Mouse (Mus musculus): ENCODE measurements at regions not wholly inside any gene's neighbourhood (a gene's known extent, or its start where the extent isn't known, plus 50 kb on each side); places are given as distances from the start of the nearest gene placed in this dataset.

DNA sequence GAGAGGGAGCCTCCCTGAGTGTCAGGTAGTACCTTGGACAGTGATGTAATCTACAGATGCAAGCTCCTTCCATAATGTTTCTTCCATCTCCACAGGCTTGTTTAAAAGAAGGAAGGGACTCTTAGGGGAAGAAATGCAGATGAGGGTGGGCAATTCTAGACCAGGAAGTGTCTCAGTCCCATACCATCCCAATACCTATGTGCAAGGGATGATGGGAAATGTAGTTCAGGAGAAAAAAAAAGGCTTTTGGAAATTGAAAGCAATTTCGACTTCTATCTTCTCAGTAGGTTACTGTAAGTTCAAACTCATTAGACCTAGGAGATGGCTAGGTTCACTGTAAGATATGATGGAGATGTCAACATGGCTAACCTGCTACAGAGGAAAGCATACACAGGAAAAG, 68.3 kb downstream of the Cd83 start:
- no peak for DNase-seq

DNA sequence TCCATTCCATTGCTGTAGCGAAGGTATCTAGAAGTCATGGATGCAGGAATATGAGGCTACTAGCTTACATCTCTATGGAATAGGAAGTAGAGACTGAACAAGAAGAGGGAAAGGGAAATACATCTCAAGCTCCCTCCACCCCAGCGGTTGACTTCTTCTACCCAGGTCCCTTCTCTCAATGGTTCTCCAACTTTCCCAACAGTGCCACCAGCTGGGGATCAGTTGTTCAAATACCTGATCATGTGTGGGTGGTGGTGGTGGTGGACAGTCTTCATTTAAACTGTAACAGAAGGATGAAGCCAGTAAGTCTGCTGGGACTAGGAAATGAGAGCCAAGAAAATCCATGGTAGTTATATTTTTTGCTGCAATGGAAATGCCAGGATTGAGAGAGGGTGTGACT, 70.4 kb downstream of the Cd83 start:
- DNase-seq: no peak

DNA sequence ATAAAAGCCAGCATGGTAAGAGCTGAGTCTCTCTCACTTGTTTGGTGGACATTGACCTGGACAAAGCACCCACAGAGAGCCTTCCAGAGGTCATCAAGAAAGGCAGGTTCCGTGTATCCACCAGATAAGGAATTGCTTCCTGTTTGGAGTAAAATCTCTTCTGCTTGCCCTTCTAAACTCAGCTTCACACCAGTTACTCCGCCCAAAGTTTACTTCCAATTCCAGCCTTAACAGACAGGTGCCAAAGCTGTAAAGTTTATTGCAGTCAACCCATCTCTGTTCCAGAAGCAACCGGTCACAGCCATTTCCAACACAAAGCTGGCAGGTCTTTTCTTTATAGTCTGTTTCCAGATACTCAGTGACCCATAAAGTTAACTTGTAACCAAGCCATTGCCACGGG, 76.4 kb downstream of the Cd83 start:
- DNase-seq: no peak

DNA sequence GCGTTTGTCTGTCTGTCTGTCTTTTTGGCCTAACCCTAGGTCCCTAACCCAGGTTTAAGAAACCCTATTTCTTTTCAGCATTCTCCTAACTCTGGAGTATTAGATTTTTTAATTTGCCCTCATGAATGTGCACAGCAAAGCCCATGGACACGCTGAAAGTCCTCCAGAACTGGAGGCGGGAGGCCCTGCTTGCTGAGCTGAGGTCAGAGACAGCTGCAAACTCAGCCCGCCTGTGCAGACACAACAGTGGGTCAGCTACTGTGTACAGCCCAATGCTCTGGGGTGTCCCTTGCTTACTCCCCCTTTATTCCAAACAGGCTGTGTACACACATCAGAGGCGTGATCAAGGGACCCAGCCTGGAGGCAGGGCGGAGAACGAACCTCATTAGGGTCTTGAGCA, 76.8 kb downstream of the Cd83 start:
- no peak for DNase-seq

DNA sequence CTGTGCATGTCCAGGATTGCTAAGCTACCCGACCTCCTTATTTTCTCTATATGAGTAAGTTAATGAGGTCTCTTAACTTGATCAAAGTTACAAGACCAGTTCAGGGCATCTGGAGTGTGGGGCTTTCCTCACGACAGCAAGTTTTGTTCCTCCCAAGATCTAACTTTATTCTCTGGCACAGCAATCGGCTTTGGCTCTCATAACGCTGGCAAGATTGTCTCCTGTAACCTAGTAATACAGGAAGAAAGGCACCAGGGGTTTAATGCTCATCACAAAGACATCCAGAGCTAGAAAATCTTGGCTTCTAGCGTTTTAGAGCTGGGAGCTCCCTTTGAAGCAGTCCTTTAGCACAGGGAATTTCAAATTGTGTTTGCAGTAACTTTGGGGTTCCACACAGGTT, 77.5 kb downstream of the Cd83 start:
- DNase-seq: no peak

DNA sequence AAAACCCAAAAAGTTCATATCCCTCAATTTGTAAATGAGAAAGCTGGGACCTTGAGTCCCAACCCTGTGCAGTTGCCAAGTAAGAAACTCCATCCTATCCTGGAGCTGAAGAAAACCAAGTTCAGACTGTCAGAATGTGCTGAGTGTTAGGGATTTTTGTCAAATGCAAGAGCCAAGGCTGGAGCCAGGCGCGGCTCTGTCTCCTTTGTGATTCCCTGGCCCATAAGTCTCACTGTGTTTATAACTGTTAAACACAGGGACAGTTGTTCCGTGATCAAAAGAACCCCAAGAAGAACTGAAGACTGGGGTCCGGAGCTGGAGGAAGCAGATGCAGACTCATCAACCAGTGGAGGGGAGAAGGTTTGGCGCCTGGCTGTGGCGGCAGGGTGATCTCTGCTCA, 78.0 kb downstream of the Cd83 start:
- no peak for DNase-seq

DNA sequence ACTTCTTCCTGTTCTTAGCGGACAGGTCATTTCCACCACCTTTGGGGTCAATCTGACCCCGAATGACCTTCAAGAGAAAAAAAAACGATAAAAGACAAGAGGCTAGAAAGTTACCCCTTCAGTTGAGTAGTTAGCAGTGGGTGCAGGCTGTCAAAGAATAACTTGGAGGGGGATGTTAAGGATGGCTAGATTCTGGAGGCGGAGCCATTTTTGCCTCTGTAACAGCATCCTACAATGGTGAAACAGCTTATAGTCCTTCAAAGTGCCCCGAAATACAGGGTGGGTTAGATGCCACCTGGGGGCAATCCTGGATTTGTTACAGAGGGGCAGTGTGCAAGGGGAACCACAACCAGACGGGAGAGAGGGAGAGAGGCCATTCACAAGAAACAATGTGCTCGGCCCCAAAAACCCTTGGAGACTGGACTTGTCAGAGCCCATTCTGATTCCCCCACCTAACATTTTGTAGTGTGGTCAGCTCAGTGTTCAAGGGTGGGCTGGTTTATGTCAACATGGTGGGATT, 79.1 kb downstream of the Cd83 start:
- no peak for DNase-seq

DNA sequence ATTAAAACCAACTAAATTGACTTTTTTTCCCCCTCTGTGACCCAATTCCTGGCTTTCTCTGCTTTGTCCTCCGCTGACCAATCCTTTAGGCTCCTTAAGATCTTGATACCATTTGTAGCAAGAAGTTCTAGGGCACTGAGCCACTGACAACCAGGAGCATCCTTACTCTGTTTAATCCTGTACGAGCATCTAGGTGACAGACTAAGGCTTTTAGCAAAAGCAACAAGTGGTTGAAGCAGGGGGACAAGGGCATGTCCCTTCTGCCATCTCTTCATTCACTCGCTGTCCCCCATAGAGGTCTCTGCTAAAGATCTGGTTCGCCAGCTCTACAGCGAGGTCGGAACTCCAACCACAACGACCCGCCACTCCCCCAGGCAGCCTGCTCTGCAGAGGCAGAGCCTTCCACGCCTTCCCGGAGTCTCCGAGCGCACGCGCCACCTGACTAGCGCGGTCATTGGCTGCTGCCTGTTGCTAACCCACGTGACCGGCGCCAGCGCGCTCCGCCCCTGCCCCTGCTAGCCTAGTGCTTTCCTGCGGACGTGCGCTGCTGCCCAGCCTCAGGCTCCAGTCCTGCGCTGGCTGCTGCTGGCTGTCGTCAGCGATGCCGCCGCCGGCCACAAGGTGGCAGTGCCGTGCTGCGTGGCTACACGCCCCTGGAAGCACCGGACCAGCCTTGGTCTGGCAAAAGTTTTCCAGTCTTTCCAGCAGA, 79.7 kb downstream of the Cd83 start:
- DNase-seq: peak; percentile 100

DNA sequence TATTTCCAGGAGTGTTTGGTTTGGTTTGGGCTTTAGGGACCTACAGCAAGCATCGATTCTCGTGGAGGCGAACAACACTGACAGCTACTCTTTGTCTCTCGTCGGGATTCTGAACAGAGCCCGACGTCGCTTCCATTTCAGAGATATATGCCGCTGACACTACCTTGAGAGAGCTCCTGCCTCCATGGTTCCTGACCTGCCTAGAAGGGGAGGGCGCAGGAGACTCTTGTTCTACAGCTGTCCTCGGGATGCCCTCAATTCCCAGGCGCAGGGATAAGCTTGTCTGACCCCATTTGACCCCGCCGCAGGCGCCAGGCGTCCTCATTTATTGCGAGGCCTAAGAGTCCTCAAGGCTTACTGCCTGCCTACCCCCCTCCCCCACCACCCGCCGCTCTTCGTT, 80.5 kb downstream of the Cd83 start:
- peak; percentile 52 for DNase-seq

DNA sequence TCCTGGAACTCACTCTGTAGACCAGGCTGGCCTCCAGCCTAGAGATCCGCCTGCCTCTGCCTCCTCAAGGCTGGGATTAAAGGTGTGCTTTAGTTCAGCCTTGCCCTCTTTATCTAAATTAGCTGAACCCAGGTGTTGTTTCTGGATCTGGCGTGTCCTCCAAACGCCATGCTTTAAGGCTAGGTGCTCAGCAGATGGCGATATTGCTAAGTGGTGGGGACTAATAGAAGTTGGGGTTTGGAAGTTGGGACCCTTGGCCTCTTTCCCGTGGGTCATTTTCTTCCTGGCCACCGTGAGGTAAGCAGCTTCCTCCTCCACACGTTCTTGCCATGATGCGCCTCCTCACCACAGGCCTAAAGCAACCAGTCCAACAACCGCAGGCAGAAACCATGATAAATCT, 91.3 kb downstream of the Cd83 start:
- no peak for DNase-seq

DNA sequence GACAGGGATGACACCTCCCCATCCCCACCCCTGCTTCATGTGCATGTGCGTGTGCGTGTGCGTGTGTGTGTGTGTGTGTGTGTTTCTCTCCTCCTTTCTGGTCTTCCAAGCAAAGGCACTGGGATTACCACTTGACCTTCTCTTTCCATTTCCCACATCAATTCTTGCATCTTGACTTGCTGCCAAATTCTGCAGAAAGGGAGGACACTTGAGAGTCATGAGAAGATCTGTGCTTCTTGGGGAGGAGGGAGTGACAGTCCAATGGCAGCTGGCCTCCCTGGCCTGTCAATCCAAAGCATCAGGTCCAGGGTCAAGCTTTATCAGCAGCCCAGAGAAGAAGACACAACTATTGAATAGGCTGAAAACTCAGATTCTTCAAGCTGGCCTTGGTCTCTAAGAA, 102.7 kb downstream of the Cd83 start:
- DNase-seq: no peak

DNA sequence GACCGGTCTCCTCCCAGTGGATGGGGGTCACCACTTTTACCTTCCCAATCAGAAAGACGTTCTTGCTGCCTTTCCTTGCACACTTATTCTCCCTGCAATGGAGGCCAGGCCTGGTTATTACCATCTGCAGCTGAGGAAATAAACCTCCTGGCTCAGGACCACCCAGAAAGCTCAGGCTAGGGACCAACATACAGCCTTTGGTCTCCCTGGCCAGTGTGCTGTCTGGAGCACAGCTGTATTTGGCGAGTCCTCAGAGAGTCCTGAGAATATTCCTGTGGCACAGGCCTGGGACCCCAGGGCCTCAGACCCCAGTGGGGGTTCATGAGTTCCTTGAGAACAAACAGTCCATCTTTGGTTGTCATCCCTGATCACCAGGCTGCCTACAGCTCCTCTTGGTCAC, 107.4 kb downstream of the Cd83 start:
- DNase-seq: no peak

DNA sequence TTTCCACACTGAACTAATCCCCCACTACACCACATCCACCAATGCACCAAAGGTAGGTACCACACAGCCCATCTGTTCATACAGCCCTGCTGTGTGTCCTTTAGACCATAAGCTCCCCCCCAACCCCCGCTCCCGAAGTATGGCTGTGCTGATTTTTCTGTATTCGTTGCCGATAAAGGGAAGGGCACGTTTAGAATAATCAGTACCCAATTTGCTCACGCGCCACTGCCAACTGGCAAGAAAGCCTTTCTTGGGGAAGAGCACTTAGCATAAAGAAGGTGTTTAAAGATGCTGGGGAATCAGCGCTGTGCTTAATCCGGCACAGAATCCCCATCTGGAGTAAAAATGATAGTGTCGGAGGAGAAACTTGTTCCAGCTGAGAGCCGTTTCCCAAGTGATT, 111.4 kb downstream of the Cd83 start:
- no peak for DNase-seq

DNA sequence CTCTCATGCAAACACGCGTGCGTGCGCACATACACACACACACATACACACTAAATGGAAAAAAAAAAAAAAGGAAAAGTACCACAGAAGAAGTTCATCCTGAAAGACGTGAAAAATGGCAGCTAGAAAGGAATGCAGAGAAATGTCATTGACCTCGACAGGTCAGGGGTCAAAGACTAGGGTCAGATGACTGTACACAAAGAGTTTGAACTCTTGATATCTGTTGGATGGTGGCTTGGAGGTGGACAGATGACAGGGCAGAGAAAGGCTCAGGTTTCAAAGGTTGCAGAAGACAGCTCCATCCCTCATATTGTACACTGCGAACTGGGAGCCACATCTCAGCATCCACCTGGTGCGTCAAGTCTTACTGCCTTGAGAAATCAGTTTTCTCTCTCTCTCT, 112.5 kb downstream of the Cd83 start:
- DNase-seq: no peak

DNA sequence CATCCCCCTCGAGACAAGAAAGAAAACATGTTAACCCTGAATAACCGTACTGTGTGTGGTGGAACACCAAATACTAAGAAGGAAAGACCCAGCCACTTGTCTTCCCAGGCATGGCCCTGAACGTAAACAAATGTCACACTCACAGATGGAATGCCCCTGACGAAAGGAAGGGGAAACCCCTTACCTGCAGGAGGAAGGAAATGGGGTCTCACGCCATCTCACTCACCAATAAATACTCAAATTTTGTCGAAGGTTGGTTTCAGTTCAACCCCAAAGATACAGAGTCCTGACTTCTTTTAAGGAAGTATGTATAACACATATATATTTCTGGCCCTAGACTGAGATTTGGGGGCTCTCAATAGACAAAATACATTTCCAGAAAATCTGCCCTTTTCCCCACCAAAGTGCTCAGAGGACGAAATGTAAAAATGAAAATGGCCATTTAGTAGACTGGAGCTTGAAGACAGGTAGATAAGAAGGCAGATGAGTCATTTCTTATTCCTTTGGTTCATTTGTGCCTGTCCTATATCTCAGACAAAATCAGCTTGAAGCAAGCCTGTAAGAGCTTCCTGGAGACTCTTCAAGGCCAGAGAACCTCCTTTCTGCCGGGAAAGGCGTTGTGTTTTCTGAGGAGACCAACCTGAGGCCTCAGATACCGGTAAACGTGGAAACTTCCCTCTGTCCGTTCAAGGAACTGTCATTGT, 114.1 kb downstream of the Cd83 start:
- no peak for DNase-seq

DNA sequence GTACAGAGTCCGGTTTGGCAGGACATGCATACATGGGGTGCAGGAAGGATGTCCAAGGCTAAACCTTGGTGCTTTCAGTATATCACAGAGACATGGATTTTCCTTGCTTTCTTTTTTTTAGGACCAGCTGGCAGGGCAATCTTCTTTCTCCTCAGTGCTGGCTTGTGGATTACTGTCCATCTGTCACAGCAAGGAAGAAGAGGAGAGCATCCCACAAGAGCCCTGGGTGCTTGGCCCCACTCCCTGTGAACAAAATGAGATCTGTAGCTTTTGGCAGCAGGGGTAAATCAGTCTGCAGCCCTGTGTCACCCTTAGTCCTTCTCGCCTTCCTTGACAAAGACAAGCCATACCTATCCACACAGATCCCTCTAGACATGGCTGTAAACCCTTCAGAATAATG, 115.5 kb downstream of the Cd83 start:
- DNase-seq: no peak

DNA sequence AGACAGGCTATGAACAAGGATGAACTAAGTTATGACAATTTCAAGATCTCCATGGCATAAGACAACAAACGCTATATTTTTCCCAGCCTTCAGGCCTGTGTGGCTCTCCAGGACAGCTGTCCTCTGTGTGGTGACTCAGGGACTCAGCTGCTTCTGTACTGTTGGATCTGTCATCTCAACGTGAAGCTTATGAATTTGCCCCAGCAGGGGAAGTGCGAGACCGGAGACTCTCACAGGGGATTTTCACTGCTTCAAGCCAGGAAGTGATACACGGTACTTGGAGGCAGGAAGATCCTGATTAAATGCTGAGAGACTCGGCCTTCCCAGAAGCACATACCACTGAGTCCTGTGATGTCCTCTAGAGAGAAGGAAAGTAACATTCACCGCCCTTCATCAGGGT, 116.2 kb downstream of the Cd83 start:
- DNase-seq: no peak

DNA sequence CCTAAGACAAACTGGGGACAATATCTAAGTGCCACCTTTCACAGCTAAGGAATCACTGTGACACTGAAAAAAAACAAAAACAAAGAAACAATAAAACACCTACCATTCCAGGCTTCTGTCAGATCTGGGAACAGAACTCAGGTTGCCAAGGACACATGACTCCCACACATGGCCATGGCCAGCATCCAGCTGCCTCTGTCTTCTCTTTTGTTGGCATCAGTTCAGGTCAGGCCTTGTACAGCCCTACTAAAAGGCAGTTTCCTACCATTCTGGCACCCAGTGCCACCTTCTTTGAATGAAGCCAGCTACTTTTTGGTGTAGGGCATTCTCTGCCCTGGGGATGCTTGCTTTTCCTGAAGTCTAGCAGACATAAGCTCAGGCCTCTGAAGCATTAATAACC, 118.8 kb downstream of the Cd83 start:
- DNase-seq: no peak

DNA sequence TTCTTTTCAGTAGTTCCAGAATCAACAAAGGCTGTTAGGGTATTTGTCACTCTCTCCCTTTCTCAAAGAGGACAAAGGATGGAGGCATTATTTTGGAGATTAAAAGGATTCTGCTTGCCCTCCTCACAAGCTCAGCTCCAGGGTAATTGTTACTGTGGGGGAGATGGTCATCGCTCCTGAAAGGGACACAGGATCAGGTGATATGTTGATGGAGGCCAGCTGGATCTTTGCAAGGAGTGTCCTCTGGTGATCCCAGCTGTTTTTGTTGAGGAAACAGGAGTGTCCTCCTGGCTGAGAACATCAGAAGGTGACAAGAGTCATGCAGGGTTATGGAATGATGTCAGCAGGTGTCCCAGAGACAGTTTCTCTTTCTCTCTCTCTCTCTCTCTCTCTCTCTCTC, 119.7 kb downstream of the Cd83 start:
- no peak for DNase-seq

DNA sequence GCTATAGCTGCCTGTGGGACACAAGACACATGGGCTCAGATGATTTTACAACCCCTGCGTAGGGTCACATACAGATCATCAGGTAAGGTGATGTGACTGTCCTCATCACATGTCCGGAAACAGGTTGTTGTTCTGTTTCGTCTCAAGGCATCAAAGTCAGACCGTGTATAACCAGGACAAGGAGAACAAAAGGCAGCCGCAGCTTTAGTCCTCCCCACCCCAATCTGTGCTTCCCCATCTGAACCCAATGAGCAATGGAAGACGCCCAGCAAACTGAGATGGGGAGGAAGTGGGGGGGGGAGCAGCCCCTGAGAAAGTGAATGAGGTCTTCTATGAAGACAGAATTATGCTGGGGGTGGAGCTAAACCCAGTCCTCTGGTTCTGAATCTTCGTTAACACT, 121.7 kb downstream of the Cd83 start:
- no peak for DNase-seq

DNA sequence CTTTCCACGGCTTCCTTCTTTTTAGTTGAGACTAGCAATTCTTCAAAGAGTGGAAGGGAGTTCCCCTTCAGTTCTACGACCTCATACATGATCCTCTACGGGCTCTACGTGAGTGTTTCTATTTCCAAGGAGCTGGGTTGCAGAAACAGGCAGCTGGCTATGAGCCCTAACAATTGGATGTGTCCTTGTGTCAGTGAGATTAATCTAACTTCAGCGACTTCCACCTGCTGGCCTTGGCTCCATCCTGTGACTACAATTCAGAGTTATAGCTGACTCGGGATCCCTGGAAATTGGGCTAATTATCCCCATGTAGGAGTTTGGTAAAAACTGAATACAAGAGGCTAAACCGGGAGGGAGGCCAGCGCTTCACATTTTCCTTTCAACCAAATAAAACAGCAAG, 122.8 kb downstream of the Cd83 start:
- no peak for DNase-seq

DNA sequence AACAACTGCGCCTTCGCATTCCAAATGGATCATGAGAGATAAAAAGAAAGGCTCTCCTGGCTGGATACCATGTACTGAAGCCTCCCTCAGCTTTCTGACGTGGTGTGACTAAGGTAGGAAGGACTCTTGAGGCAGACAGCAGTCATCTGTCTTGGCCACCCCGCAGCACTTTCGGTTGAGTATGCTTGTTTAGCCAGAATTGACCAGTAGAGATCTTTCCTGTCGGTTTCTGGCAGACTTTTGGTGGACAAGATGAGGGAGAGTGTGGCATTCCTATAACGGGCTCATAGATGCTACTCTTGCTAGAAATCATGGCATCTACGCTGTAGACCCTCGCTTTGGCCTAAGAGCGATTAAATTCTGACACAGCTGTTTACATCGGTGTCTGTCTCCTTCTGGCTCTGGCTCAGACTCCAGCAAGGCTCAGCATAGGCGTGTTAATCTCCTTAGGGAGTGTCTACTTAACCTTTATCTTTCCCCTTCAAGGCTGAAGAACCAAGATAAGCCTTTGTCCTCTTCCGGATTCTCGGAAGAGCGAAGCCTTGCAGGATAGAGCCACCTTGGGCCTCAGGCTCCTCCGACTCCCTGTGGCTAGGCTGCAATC, 123.6 kb downstream of the Cd83 start:
- no peak for DNase-seq

DNA sequence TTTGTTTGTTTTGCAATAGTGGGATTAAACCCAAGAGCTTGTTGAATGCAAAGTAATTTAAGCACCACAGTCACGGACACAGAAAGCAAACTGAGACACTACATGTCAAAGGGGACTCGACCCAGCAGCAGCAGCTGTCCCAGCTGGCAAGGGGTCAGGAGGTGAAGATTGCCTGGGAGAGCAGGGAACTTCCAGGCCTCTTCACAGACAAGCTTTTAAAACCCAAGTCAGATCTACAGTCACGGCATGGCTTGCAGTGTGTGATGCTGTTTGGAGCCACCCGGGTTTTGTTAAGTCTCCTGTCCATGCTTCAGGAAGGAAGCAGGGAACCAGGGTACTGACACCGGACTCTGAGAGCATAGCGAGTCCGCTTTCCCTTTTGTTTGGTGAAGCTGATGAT, 125.4 kb downstream of the Cd83 start:
- DNase-seq: no peak

DNA sequence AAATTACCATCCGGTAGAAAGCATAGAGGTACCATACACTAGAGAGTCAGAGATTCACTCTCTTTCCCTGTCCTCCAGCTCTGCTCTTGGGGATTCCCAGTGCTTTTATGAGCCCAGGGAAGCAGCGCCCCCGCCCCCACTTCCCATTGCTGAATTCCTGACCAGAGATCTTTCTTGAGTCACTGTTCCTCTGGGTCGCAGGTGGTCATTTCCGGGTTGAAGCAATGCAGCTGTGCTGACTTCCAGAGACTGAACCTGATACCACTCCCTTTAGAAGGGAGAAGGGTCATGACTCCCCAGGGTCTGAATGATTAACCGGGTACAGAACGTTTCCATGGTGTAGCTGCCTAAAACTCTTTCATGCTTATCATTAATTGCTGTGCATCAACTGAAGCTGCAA, 128.9 kb downstream of the Cd83 start:
- DNase-seq: no peak

All from gastrocnemius, postnatal 10 days (tissue).